In genomic region chr2:12160486-12160885, GRCm38 (mm10) we compare ENCODE assay signal across 8 mouse cellular contexts.
DNase-seq lines count a peak whose midpoint lies in the region; ATAC-seq and TF ChIP-seq lines count a peak whose summit lies in the region.

No protein-coding gene starts in this region.

- H3K36me3 ChIP-seq in hindbrain, embryonic 13.5 days = no peaks in the 10 kb centered on the region

- ATAC-seq in common myeloid progenitor, adult 5-6 weeks (replicated peaks; ENCODE audit: low read depth, poor library complexity, severe bottlenecking) = peak; percentile 82
- ATAC-seq in hindbrain, embryonic 13.5 days (ENCODE audit: low FRiP score) = no peak; the same call in 1 of the 2 replicates

- intact Hi-C loops in gastrocnemius, adult 2 months (cut with DNase I) = no loop called here

- DNase-seq in gastrocnemius, adult 2 months = no peak
- DNase-seq in gastrocnemius, adult 8-10 months (ENCODE audit: low spot score in 2 of 2) = no peak
- DNase-seq in right cerebral cortex, postnatal 14 days = peak; percentile 13
- no peak for DNase-seq in right cerebral cortex, postnatal 25 days
- DNase-seq in layer of hippocampus, adult 2 months (ENCODE audit: low spot score in 2 of 2) = peak; percentile 25 to 42
- peak; percentile 6 for DNase-seq in retina, postnatal 7 days (ENCODE audit: low read depth, low spot score)

- TF ChIP-seq CTCF in gastrocnemius, adult 2 months (IDR thresholded peaks at IDR 0.05) = peak; percentile 65
- peak; percentile 85 for TF ChIP-seq CTCF in layer of hippocampus, adult 2 months (conservative IDR thresholded peaks at IDR 0.05)

- WGBS in hindbrain, embryonic 13.5 days = 85% methylated on average over 3 of the region's 3 CpGs

- H3K9ac ChIP-seq in hindbrain, embryonic 13.5 days = no peak overlapping the region

- no peak overlapping the region for H3K4me2 ChIP-seq in hindbrain, embryonic 13.5 days

- H3K4me3 ChIP-seq in gastrocnemius, adult 2 months = no peak overlapping the region
- H3K4me3 ChIP-seq in layer of hippocampus, adult 2 months = no peak overlapping the region
- no peak overlapping the region for H3K4me3 ChIP-seq in hindbrain, embryonic 13.5 days

- H3K27me3 ChIP-seq in hindbrain, embryonic 13.5 days = no peaks in the 10 kb centered on the region

- H3K4me1 ChIP-seq in hindbrain, embryonic 13.5 days (replicated peaks) = 0 out of 2 replicates have a peak, but pooled peaks cover 5% of the 10 kb centered on the region

- H3K27ac ChIP-seq in gastrocnemius, adult 2 months = no peak overlapping the region
- no peak overlapping the region for H3K27ac ChIP-seq in layer of hippocampus, adult 2 months
- H3K27ac ChIP-seq in hindbrain, embryonic 13.5 days = no peak overlapping the region

- H3K9me3 ChIP-seq in hindbrain, embryonic 13.5 days = no peaks in the 10 kb centered on the region

Comparison
In these comparisons a context has a peak if more than half of its experiments do, and no peak if none do; other contexts are left out.
1. DNase-seq: peak in right cerebral cortex, postnatal 14 days (single experiment), layer of hippocampus, adult 2 months (2 of 2) and retina, postnatal 7 days (single experiment); none in gastrocnemius, adult 2 months (single experiment), gastrocnemius, adult 8-10 months (0 of 2) and right cerebral cortex, postnatal 25 days (single experiment).